Mouse (Mus musculus): ENCODE results near the gene Olfr1378. TPM values are rescaled to one million over a fixed set of nuclear protein-coding genes. Genes with fewer than 3 reads are reported as not detected.

Gene Olfr1378
- polyA plus RNA-seq, 1 experiment, result not detected

GRCm38 (mm10) chr11:50939621-50940366, 26.5 kb upstream of the Olfr1378 start:
- no peak overlapping the region for H3ac ChIP-seq (ENCODE audit: control insufficient read depth, insufficient read length, low read depth)
- TF ChIP-seq MYOD1 (IDR thresholded peaks at IDR 0.05; ENCODE audit: control insufficient read depth, insufficient read length, low read depth), result no peak
- no peak for TF ChIP-seq MYOG (IDR thresholded peaks at IDR 0.05; ENCODE audit: control insufficient read depth, extremely low read depth, insufficient read length)
- peak; percentile 52 for TF ChIP-seq CTCF (IDR thresholded peaks at IDR 0.05; ENCODE audit: control insufficient read depth, insufficient read depth, insufficient read length)
- TF ChIP-seq MAX (IDR thresholded peaks at IDR 0.05), result no peak
- no peak for TF ChIP-seq USF1 (IDR thresholded peaks at IDR 0.05; ENCODE audit: low read depth)
- H3K27me3 ChIP-seq (ENCODE audit: control insufficient read depth, insufficient read depth, insufficient read length), result peaks cover 49% of the 10 kb centered on the region

DNA sequence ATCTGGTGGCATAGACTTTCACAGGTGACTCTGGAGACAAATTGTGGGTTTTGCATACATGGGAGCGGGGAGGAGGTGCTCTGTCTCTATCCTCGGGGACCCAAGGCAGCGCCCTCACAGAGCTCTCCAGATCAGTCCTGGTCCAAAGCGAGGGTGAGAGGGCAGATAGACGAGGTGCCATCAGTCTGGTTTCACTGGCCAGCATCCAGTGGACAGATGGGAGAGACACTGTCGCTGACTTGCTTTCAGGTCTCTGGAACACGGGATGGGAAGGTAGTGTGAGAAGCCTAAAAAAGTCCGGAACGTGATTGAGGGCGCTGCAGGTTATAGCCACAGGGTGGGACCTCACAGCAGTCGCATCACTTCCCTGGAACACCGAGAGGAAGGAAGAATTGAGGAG, 23.9 kb upstream of the Olfr1378 start:
- no peak for TF ChIP-seq USF1 (IDR thresholded peaks at IDR 0.05; ENCODE audit: low read depth)
- TF ChIP-seq MYOD1 (IDR thresholded peaks at IDR 0.05; ENCODE audit: control insufficient read depth, insufficient read length, low read depth), result no peak
- H3K36me3 ChIP-seq (ENCODE audit: control insufficient read depth, insufficient read depth), result no peaks in the 10 kb centered on the region
- no peak overlapping the region for H3K4me3 ChIP-seq (ENCODE audit: insufficient read depth, poor library complexity, severe bottlenecking)
- H3K79me2 ChIP-seq (ENCODE audit: control insufficient read depth, insufficient read depth), result no peaks in the 10 kb centered on the region
- peaks cover 38% of the 10 kb centered on the region for H3K27me3 ChIP-seq (ENCODE audit: control insufficient read depth, insufficient read depth, insufficient read length)
- no peak overlapping the region for H3ac ChIP-seq (ENCODE audit: control insufficient read depth, insufficient read length, low read depth)
- H3K79me3 ChIP-seq (ENCODE audit: low read depth), result no peaks in the 10 kb centered on the region

More at GRCm38 (mm10) chr11:50939621-50940366, 26.5 kb upstream of the Olfr1378 start:
- no peak overlapping the region for H3K4me3 ChIP-seq (ENCODE audit: insufficient read depth, poor library complexity, severe bottlenecking)
- H3K79me2 ChIP-seq (ENCODE audit: control insufficient read depth, insufficient read depth), result no peaks in the 10 kb centered on the region
- H3K36me3 ChIP-seq (ENCODE audit: control insufficient read depth, insufficient read depth), result no peaks in the 10 kb centered on the region
- no peaks in the 10 kb centered on the region for H3K79me3 ChIP-seq (ENCODE audit: low read depth)

DNA sequence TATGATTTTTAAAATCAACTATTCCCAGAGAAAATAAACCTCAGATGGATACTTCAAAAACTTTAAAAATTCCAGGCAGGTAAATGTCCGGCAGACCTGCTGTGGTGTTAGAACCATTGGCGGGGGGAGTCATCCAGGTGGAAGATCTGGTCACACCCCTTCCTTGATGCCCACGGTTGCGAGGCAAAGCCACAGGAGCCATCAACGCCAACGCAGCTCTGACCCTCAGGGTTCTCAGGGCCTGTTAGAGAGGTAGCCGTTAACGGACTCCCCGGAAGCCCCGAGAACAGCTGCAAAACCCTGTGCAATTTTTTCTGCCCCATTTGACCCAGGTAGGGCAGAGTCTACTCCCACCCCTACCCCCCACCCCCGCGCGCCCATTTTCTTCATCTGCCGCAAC, 22.8 kb upstream of the Olfr1378 start, which contains the start of gene 4933414I15Rik:
TSS of gene 4933414I15Rik (minus strand) at position 260 of the 400 bp plus-strand sequence.
- Histone ChIP-seq H3ac (ENCODE audit: control insufficient read depth, insufficient read length, low read depth) (no peak within 1 kb of the TSS), H3K79me3 (ENCODE audit: low read depth) (no peaks in the 10 kb centered on the region), H3K36me3 (ENCODE audit: control insufficient read depth, insufficient read depth) (no peaks in the 10 kb centered on the region), H3K27me3 (ENCODE audit: control insufficient read depth, insufficient read depth, insufficient read length) (peaks cover 32% of the 10 kb centered on the region), H3K79me2 (ENCODE audit: control insufficient read depth, insufficient read depth) (no peaks in the 10 kb centered on the region), H3K4me3 (ENCODE audit: insufficient read depth, poor library complexity, severe bottlenecking) (no peak within 1 kb of the TSS)
- TF ChIP-seq CEBPB (IDR thresholded peaks at IDR 0.05; ENCODE audit: low read depth), result no peak
- no peak for TF ChIP-seq FOSL1 (IDR thresholded peaks at IDR 0.05; ENCODE audit: insufficient read depth, low read length, poor library complexity, severe bottlenecking)
- no peak for TF ChIP-seq MYOD1 (IDR thresholded peaks at IDR 0.05; ENCODE audit: control insufficient read depth, insufficient read length, low read depth)
- no peak for TF ChIP-seq MAX (IDR thresholded peaks at IDR 0.05)
- no peak for TF ChIP-seq CTCF (IDR thresholded peaks at IDR 0.05; ENCODE audit: control insufficient read depth, insufficient read depth, insufficient read length)
- TF ChIP-seq USF1 (IDR thresholded peaks at IDR 0.05; ENCODE audit: low read depth), result no peak
- TF ChIP-seq MYOG (IDR thresholded peaks at IDR 0.05; ENCODE audit: control insufficient read depth, extremely low read depth, insufficient read length), result no peak

GRCm38 (mm10) chr11:50952290-50952689, 14.0 kb upstream of the Olfr1378 start:
- peaks cover 11% of the 10 kb centered on the region for H3K27me3 ChIP-seq (ENCODE audit: control insufficient read depth, insufficient read depth, insufficient read length)
- no peaks in the 10 kb centered on the region for H3K36me3 ChIP-seq (ENCODE audit: control insufficient read depth, insufficient read depth)
- no peaks in the 10 kb centered on the region for H3K79me2 ChIP-seq (ENCODE audit: control insufficient read depth, insufficient read depth)
- H3K79me3 ChIP-seq (ENCODE audit: low read depth), result no peaks in the 10 kb centered on the region
- no peak for TF ChIP-seq CEBPB (IDR thresholded peaks at IDR 0.05; ENCODE audit: low read depth)
- no peak for TF ChIP-seq CTCF (IDR thresholded peaks at IDR 0.05; ENCODE audit: control insufficient read depth, insufficient read depth, insufficient read length)
- TF ChIP-seq MYOG (IDR thresholded peaks at IDR 0.05; ENCODE audit: control insufficient read depth, extremely low read depth, insufficient read length), result no peak
- no peak for TF ChIP-seq USF1 (IDR thresholded peaks at IDR 0.05; ENCODE audit: low read depth)
- no peak for TF ChIP-seq FOSL1 (IDR thresholded peaks at IDR 0.05; ENCODE audit: insufficient read depth, low read length, poor library complexity, severe bottlenecking)
- no peak for TF ChIP-seq MAX (IDR thresholded peaks at IDR 0.05)
- TF ChIP-seq MYOD1 (IDR thresholded peaks at IDR 0.05; ENCODE audit: control insufficient read depth, insufficient read length, low read depth), result no peak
- H3ac ChIP-seq (ENCODE audit: control insufficient read depth, insufficient read length, low read depth), result no peak overlapping the region
- no peak overlapping the region for H3K4me3 ChIP-seq (ENCODE audit: insufficient read depth, poor library complexity, severe bottlenecking)

- no peak within 1 kb of the TSS for H3ac ChIP-seq (ENCODE audit: control insufficient read depth, insufficient read length, low read depth)
- no peak for TF ChIP-seq CTCF (IDR thresholded peaks at IDR 0.05; ENCODE audit: control insufficient read depth, insufficient read depth, insufficient read length)
- no peak for TF ChIP-seq CEBPB (IDR thresholded peaks at IDR 0.05; ENCODE audit: low read depth)
- TF ChIP-seq MYOG (IDR thresholded peaks at IDR 0.05; ENCODE audit: control insufficient read depth, extremely low read depth, insufficient read length), result no peak
- TF ChIP-seq MYOD1 (IDR thresholded peaks at IDR 0.05; ENCODE audit: control insufficient read depth, insufficient read length, low read depth), result no peak
- no peak for TF ChIP-seq MAX (IDR thresholded peaks at IDR 0.05)
- TF ChIP-seq FOSL1 (IDR thresholded peaks at IDR 0.05; ENCODE audit: insufficient read depth, low read length, poor library complexity, severe bottlenecking), result no peak
- no peak for TF ChIP-seq USF1 (IDR thresholded peaks at IDR 0.05; ENCODE audit: low read depth)
- H3K79me2 ChIP-seq (ENCODE audit: control insufficient read depth, insufficient read depth), result no peaks in the 10 kb centered on the region
- H3K36me3 ChIP-seq (ENCODE audit: control insufficient read depth, insufficient read depth), result no peaks in the 10 kb centered on the region
- H3K4me3 ChIP-seq (ENCODE audit: insufficient read depth, poor library complexity, severe bottlenecking), result no peak within 1 kb of the TSS
- H3K27me3 ChIP-seq (ENCODE audit: control insufficient read depth, insufficient read depth, insufficient read length), result peaks cover 11% of the 10 kb centered on the region
- H3K79me3 ChIP-seq (ENCODE audit: low read depth), result no peaks in the 10 kb centered on the region
These were observed 12.7 kb upstream of the Olfr1378 start, which contains the start of gene Prop1 for GRCm38 (mm10) chr11:50953665-50954064. Prop1 (minus strand) TSS chr11:50953765.

- H3K79me2 ChIP-seq (ENCODE audit: control insufficient read depth, insufficient read depth), result no peaks in the 10 kb centered on the region
- H3K36me3 ChIP-seq (ENCODE audit: control insufficient read depth, insufficient read depth), result no peaks in the 10 kb centered on the region
- H3K27me3 ChIP-seq (ENCODE audit: control insufficient read depth, insufficient read depth, insufficient read length), result peaks cover 14% of the 10 kb centered on the region
- no peaks in the 10 kb centered on the region for H3K79me3 ChIP-seq (ENCODE audit: low read depth)
- H3ac ChIP-seq (ENCODE audit: control insufficient read depth, insufficient read length, low read depth), result no peak overlapping the region
- H3K4me3 ChIP-seq (ENCODE audit: insufficient read depth, poor library complexity, severe bottlenecking), result no peak overlapping the region
- no peak for TF ChIP-seq USF1 (IDR thresholded peaks at IDR 0.05; ENCODE audit: low read depth)
- no peak for TF ChIP-seq MYOD1 (IDR thresholded peaks at IDR 0.05; ENCODE audit: control insufficient read depth, insufficient read length, low read depth)
- TF ChIP-seq FOSL1 (IDR thresholded peaks at IDR 0.05; ENCODE audit: insufficient read depth, low read length, poor library complexity, severe bottlenecking), result no peak
- no peak for TF ChIP-seq CTCF (IDR thresholded peaks at IDR 0.05; ENCODE audit: control insufficient read depth, insufficient read depth, insufficient read length)
These were observed 1.4 kb upstream of the Olfr1378 start for GRCm38 (mm10) chr11:50964886-50965285.
